Mouse (Mus musculus): Measurements from ENCODE around the gene Chil1. TPM values are rescaled to one million over a fixed set of nuclear protein-coding genes. Genes with fewer than 3 reads are reported as not detected.
A peak's percentile ranks its signal among the peaks of the same experiment; 100 is the strongest.

Gene Chil1
- polyA plus RNA-seq, 1 experiment from 2014 or later, result 1.4 TPM

DNA sequence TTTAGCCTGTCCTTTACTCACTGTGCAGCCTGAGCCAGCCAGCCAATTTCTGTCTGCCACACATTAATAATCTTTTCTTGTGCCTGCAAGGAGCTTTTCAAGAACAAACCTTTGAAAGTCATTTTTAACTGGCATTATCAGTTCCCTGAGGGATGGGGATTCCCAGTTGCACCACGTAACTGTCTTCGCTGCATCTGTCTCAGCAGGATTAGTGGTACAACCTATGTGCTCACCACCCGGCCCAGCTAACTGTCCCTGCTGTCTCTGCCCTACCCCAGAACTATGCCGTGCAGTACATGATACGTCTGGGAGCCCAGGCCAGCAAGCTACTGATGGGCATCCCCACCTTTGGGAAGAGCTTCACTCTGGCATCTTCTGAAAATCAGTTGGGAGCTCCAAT is 6.2 kb downstream of the Chil1 start:
- peaks cover 22% of the 10 kb centered on the region for H3K4me1 ChIP-seq (replicated peaks)
- H3K4me2 ChIP-seq, result no peak overlapping the region
- no peaks in the 10 kb centered on the region for H3K27me3 ChIP-seq
- H3K9me3 ChIP-seq, result no peaks in the 10 kb centered on the region
- H3K9ac ChIP-seq, result no peak overlapping the region
- H3K27ac ChIP-seq (replicated peaks), result peak overlapping the region; percentile 28
- H3K36me3 ChIP-seq, result no peaks in the 10 kb centered on the region
- ATAC-seq (ENCODE audit: low FRiP score, low read depth), result no peak
- WGBS, result 55% methylated on average over 5 of the region's 5 CpGs
- no peak overlapping the region for H3K4me3 ChIP-seq

- peak overlapping the region; percentile 6; the same call in 1 of the 2 replicates for H3K4me2 ChIP-seq
- no peak for ATAC-seq (ENCODE audit: low FRiP score, low read depth)
- H3K27ac ChIP-seq (replicated peaks), result no peak overlapping the region; the same call in 1 of the 2 replicates
- peaks cover 22% of the 10 kb centered on the region for H3K4me1 ChIP-seq (replicated peaks)
- WGBS, result 19% methylated on average over 12 of the region's 12 CpGs
- H3K9ac ChIP-seq, result no peak overlapping the region
- no peaks in the 10 kb centered on the region for H3K27me3 ChIP-seq
- H3K4me3 ChIP-seq, result no peak overlapping the region
- H3K9me3 ChIP-seq, result no peaks in the 10 kb centered on the region
- no peaks in the 10 kb centered on the region for H3K36me3 ChIP-seq
Measured at GRCm38 (mm10) chr1:134188989-134189729, 7.2 kb downstream of the Chil1 start.

DNA sequence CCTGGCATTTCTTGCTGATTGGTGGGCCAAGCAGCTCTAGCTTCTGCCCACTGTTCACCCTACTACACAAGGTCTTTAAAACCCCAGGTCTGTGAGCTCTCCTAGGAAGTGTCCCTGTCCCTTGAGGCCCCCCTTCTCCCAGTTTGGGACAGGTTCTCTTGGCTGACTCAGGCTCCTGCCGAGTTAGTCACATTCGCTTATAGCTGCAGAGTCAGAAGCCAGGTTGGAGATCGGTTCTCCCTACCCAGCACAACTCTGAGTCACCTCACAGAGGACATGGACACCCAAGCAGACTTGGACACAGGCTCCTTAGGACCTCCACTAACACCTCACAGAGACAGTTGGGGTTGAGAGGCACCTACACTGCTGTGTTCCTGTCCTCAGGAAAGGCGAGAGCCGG is 9.2 kb downstream of the Chil1 start:
- no peaks in the 10 kb centered on the region for H3K9me3 ChIP-seq
- no peak overlapping the region for H3K4me2 ChIP-seq
- H3K9ac ChIP-seq, result no peak overlapping the region
- peaks cover 30% of the 10 kb centered on the region for H3K4me1 ChIP-seq (replicated peaks)
- 87% methylated on average over 5 of the region's 5 CpGs for WGBS
- ATAC-seq (ENCODE audit: low FRiP score, low read depth), result no peak
- no peak overlapping the region for H3K4me3 ChIP-seq
- H3K27ac ChIP-seq (replicated peaks), result no peak overlapping the region
- no peaks in the 10 kb centered on the region for H3K36me3 ChIP-seq
- H3K27me3 ChIP-seq, result no peaks in the 10 kb centered on the region

DNA sequence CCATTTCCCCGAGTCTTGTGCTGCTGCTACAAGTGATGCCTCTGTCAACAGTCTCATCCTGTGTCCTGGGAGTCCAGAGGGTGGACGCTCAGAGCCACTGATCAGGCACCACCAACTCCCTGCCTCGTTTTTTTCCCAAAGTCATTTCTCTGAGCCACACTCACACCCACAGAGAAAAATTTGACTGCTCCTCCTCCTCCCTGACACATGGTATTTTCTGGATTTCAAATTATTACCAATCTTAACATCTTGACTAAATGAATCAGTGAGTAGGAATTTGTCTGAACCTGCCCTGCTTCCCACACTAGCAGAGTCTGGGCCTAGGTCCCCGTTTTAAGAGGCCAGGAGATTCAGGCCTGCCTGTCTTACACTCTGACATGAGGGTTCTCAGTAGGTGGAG is 10.0 kb downstream of the Chil1 start:
- H3K27me3 ChIP-seq, result no peaks in the 10 kb centered on the region
- H3K9me3 ChIP-seq, result no peaks in the 10 kb centered on the region
- H3K36me3 ChIP-seq, result no peaks in the 10 kb centered on the region
- H3K4me2 ChIP-seq, result no peak overlapping the region
- H3K4me3 ChIP-seq, result no peak overlapping the region
- WGBS, result 66% methylated on average over 4 of the region's 4 CpGs
- H3K27ac ChIP-seq (replicated peaks), result no peak overlapping the region
- peaks cover 31% of the 10 kb centered on the region for H3K4me1 ChIP-seq (replicated peaks)
- no peak for ATAC-seq (ENCODE audit: low FRiP score, low read depth)
- no peak overlapping the region for H3K9ac ChIP-seq

DNA sequence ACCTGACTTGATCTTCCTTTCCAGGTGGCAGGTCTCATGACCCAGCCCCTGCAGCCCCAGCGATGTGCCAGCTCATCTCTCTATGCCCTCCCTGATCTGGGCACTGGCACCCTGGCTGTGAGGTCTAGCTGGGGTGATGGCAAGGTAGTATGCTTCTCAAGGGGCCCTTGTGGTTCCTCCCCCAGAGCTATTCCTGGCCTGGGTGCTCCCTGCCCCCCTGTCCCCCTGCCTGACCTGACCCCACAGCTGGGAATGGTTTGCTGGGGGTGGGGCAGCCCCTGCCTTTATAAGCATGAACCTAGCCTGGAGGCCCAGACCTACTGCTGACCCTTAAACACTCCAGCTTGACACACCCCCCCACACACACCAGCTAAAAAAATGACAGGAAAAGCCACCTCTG is 11.2 kb downstream of the Chil1 start, which contains the start of gene Mybph:
Gene Mybph, plus strand, starts transcription at position 323 of the 400 bp plus-strand sequence.
- Histone ChIP-seq H3K4me1 (replicated peaks) (peaks cover 28% of the 10 kb centered on the region), H3K4me2 (no peak within 1 kb of the TSS), H3K4me3 (no peak within 1 kb of the TSS), H3K36me3 (no peaks in the 10 kb centered on the region), H3K9me3 (no peaks in the 10 kb centered on the region), H3K27me3 (no peaks in the 10 kb centered on the region), H3K9ac (no peak within 1 kb of the TSS), H3K27ac (replicated peaks) (no peak within 1 kb of the TSS)
- 88% methylated on average over 1 of the region's 1 CpGs for WGBS
- ATAC-seq (ENCODE audit: low FRiP score, low read depth), result no peak

DNA sequence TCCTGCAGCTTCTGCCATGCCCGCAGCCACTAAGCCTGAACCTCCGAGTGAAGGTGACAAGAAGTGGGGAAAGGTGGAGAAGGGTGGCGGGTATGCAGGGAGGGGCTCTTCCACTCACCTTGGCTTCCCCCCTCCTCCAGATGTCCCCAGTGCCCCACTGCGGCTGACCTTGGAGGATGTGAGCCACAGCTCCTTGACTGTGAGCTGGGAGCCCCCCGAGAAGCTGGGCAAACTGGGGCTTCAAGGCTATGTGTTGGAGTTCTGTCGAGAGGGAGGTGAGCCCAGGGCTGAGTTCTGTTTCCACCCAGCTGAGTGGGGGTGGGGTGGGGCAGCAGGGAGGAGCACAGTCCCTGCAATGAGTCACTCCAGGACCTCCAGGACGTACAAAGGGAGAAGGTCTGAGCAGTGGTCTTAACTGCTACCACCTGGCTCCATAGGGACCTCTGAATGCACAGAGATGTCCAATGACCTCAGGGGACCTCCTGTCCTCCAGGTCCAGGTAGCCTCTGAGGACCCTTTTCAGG is 11.8 kb downstream of the Chil1 start:
- H3K4me3 ChIP-seq, result no peak overlapping the region
- H3K27ac ChIP-seq (replicated peaks), result no peak overlapping the region
- 74% methylated on average over 7 of the region's 7 CpGs for WGBS
- H3K9ac ChIP-seq, result no peak overlapping the region
- H3K4me1 ChIP-seq (replicated peaks), result peaks cover 21% of the 10 kb centered on the region
- no peak overlapping the region for H3K4me2 ChIP-seq
- no peaks in the 10 kb centered on the region for H3K36me3 ChIP-seq
- H3K27me3 ChIP-seq, result no peaks in the 10 kb centered on the region
- H3K9me3 ChIP-seq, result no peaks in the 10 kb centered on the region
- no peak for ATAC-seq (ENCODE audit: low FRiP score, low read depth)

DNA sequence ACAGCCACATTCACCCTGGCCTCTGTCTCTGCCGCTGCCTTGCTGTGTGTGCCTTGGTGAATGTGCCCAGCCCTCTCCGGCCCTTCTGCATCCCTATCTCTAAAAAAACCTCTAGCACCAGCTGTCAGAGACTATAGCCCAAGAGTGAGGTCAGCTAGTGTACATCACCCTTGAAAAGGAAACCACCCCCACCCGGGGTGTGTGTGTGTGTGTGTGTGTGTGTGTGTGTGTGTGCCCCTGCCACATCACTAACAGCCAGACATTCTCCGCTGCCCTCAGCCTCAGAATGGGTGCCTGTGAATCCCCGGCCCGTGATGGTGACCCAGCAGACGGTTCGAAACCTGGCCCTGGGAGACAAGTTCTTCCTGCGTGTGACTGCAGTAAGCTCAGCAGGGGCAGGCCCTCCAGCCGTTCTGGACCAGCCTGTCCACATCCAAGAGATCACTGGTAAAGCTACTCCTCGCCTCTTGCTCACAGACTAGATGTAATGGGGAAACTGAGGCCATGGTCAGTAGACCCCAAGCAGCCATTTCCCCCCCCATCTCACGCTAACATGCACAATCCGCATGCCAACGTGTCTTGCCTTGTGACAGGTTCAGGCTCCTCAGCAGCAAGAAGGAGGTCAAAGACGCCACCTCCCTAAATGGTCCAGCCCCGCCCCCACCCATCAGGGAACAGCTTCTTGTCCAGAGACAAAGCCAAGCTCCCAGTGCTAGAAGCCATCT is 12.5 kb downstream of the Chil1 start:
- H3K27ac ChIP-seq (replicated peaks), result no peak overlapping the region
- ATAC-seq (ENCODE audit: low FRiP score, low read depth), result no peak
- 71% methylated on average over 16 of the region's 16 CpGs for WGBS

GRCm38 (mm10) chr1:134195117-134195516 is 13.1 kb downstream of the Chil1 start:
- peaks cover 8% of the 10 kb centered on the region for H3K4me1 ChIP-seq (replicated peaks)
- H3K36me3 ChIP-seq, result no peaks in the 10 kb centered on the region
- no peak overlapping the region for H3K9ac ChIP-seq
- H3K4me3 ChIP-seq, result no peak overlapping the region
- no peaks in the 10 kb centered on the region for H3K9me3 ChIP-seq
- no peak for ATAC-seq (ENCODE audit: low FRiP score, low read depth)
- WGBS, result 61% methylated on average over 2 of the region's 2 CpGs
- H3K27me3 ChIP-seq, result no peaks in the 10 kb centered on the region
- H3K4me2 ChIP-seq, result no peak overlapping the region
- H3K27ac ChIP-seq (replicated peaks), result no peak overlapping the region

More for the DNA sequence above, 12.5 kb downstream of the Chil1 start:
- Histone ChIP-seq H3K36me3 (no peaks in the 10 kb centered on the region), H3K9me3 (no peaks in the 10 kb centered on the region), H3K4me3 (no peak overlapping the region), H3K4me1 (replicated peaks) (peaks cover 14% of the 10 kb centered on the region), H3K4me2 (no peak overlapping the region), H3K9ac (no peak overlapping the region), H3K27me3 (no peaks in the 10 kb centered on the region)

- Histone ChIP-seq H3K9me3 (no peaks in the 10 kb centered on the region), H3K4me2 (no peak overlapping the region), H3K36me3 (no peaks in the 10 kb centered on the region), H3K4me3 (no peak overlapping the region), H3K27me3 (no peaks in the 10 kb centered on the region), H3K4me1 (replicated peaks) (peaks cover 8% of the 10 kb centered on the region), H3K9ac (no peak overlapping the region), H3K27ac (replicated peaks) (no peak overlapping the region)
- no peak for ATAC-seq (ENCODE audit: low FRiP score, low read depth)
- WGBS, result 45% methylated on average over 3 of the region's 3 CpGs
Measured at GRCm38 (mm10) chr1:134195571-134195970, 13.6 kb downstream of the Chil1 start.

DNA sequence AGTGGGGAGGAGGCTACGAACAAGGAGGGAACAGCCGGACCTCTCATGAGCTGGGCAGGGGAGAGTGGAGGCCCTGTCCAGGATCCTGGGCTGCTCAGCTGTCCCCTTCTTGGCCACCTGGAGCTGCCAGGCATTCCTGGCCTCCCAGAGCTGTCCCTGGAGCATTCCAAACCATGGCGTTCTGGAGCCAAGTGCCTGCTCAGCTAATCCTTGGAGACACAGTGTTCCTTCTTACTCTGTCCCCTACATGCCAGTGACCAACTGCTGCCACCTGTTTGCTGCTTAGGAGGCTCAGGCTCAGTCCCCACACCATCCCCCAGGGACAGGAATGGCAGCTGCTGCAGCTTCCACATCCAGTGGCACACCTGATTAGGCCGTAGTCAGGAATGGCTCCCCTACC is 14.0 kb downstream of the Chil1 start:
- WGBS, result 42% methylated on average over 4 of the region's 4 CpGs
- no peak for ATAC-seq (ENCODE audit: low FRiP score, low read depth)
- Histone ChIP-seq H3K4me1 (replicated peaks) (peaks cover 8% of the 10 kb centered on the region), H3K27ac (replicated peaks) (no peak overlapping the region), H3K36me3 (no peaks in the 10 kb centered on the region), H3K9me3 (no peaks in the 10 kb centered on the region), H3K9ac (no peak overlapping the region), H3K4me2 (no peak overlapping the region), H3K4me3 (no peak overlapping the region), H3K27me3 (no peaks in the 10 kb centered on the region)

GRCm38 (mm10) chr1:134196386-134196785 is 14.4 kb downstream of the Chil1 start:
- H3K4me3 ChIP-seq, result no peak overlapping the region
- no peak overlapping the region for H3K9ac ChIP-seq
- no peaks in the 10 kb centered on the region for H3K9me3 ChIP-seq
- no peaks in the 10 kb centered on the region for H3K27me3 ChIP-seq
- ATAC-seq (ENCODE audit: low FRiP score, low read depth), result no peak
- no peak overlapping the region for H3K27ac ChIP-seq (replicated peaks)
- peaks cover 8% of the 10 kb centered on the region for H3K4me1 ChIP-seq (replicated peaks)
- 66% methylated on average over 4 of the region's 4 CpGs for WGBS
- H3K4me2 ChIP-seq, result no peak overlapping the region
- H3K36me3 ChIP-seq, result no peaks in the 10 kb centered on the region

DNA sequence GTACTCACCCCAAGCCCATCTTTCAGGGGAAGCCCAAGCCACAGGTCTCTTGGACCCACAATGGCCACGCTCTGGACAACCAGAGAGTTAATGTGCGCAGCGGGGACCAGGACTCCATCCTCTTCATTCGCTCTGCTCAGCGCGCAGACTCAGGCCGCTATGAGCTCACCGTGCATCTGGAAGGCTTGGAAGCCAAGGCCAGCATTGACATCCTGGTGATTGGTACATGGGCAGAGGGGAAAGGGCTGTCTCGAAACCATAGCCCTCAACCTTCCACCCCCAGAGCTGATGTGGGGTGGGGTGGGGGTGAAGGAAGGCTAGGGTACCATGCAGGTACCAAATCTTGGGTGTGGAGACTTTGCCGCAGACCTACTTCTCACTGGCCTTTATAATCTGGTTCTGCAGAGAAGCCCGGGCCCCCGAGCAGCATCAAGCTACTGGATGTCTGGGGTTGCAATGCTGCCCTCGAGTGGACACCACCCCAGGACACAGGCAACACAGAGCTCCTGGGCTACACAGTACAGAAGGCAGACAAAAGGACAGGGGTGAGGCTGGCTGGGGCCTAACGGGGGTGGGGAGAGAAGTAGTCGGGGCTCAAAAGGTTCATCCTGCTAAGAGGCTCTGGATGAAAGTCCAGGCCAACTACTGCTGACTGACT is 15.5 kb downstream of the Chil1 start:
- H3K4me1 ChIP-seq (replicated peaks), result peaks cover 8% of the 10 kb centered on the region
- no peak overlapping the region for H3K4me3 ChIP-seq
- no peak overlapping the region for H3K4me2 ChIP-seq
- H3K9me3 ChIP-seq, result no peaks in the 10 kb centered on the region
- no peak overlapping the region for H3K9ac ChIP-seq
- 82% methylated on average over 15 of the region's 15 CpGs for WGBS
- no peaks in the 10 kb centered on the region for H3K36me3 ChIP-seq
- no peak overlapping the region for H3K27ac ChIP-seq (replicated peaks)
- H3K27me3 ChIP-seq, result no peaks in the 10 kb centered on the region
- no peak for ATAC-seq (ENCODE audit: low FRiP score, low read depth)

Measured in hindbrain, embryonic 15.5 days (tissue).